Mouse (Mus musculus) lung, adult 2 months (tissue): ENCODE data around the gene Fbxo33.

Experiments
- CTCF ChIP-seq: fragments of 200-500 bp; IDR thresholded peaks from 2 replicates; pipeline ENCODE4 v1.5.1; 2011; ENCODE audit warnings: mild to moderate bottlenecking, low read length, control low read depth; ENCODE audit not compliant: insufficient read depth
- POLR2A ChIP-seq: fragments of 200-500 bp; IDR thresholded peaks from 2 replicates; pipeline ENCODE4 v1.6.1; 2011; ENCODE audit warnings: low read depth, mild to moderate bottlenecking, control low read depth, low read length, borderline replicate concordance; ENCODE audit errors: extremely low read depth

- no peak for TF ChIP-seq POLR2A
- TF ChIP-seq CTCF = no peak
Observed at GRCm38 (mm10) chr12:59238434-59238833, 18.9 kb upstream of the Fbxo33 start.
